Mouse (Mus musculus): ENCODE results near the gene Carhsp1. TPM values are rescaled to one million over a fixed set of nuclear protein-coding genes. Genes with fewer than 3 reads are reported as not detected.

Carhsp1 gene
- 45.8 TPM for polyA plus RNA-seq (2017; shearing (Covaris generic))

DNA sequence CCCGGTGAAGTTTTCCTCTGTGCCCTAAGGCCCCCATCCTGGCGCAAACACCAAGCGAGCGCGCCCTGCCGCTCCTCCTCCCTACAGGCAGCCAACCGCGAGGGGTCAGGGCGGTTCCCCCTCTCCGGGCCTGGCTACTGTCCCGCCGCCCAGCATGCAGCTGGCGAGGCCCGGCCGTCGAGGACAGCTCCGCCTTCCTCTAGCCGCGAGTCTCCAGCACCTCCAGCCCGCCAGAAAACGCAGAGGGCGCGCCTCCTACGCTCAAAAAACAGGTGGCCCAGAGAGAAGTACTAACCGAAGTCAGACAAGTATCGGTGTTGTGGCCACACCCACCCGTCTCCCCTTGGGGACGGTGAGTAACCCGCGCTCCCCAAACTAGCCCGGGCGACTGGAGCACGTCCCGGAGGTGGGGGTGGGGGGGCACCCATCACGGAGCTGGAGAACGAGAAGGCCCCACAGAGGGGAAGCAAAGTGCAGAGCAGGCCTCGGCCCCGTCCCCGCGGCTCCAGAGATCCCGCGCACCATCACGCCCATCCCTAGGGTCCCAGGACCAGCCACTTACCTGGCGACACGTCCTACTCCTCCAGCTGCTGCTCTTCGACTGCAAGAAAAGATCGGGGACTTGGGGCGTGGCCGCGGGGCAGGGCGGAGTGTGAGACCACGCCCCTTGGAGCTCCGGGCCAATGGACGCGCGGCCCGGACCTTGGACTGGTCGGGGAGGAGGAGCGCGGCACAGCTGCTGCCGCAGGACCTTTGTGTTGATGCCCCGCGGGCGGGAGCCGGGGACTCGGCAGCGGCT, at the start of gene Carhsp1:
Gene Carhsp1, minus strand, starts transcription at position 605 of the 799 bp plus-strand sequence.

DNA sequence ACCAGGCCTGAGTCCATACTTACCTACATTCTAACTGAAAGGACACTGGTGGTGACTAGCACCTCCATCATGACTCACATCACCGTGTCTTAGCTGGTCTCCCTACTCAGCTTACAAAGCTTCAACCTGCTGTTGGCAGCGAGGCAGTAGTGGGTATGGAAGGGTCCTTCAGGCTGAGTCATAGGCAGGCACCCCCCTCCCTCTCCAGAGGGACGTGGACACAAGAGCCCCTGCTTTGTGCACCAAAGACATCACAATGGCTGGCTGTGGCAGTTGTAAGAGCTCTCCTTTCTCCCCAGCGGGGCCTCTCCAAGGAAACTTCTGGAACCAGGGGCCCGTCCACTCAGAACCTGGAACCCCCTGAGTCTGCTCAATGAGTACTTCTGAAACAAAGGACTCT, 8.5 kb upstream of the Carhsp1 start, which contains the start of gene Gm5767:
Gene Gm5767, plus strand, starts transcription at position 301 of the 400 bp plus-strand sequence.

GRCm38 (mm10) chr16:8637217-8638051, 34.5 kb downstream of the Carhsp1 start, which contains the start of the genes Pmm2 and Tmem186:
Gene Pmm2 (plus strand): TSS chr16:8637674.
Gene Tmem186 (minus strand): TSS chr16:8637712.

Other genes with a start within 250 kb of the Carhsp1 start
- not detected for gene Tmem114, start 247.0 kb downstream of the Carhsp1 start, polyA plus RNA-seq (2017; shearing (Covaris generic))
- 14.8 TPM for gene Mettl22, start 201.4 kb downstream of the Carhsp1 start, polyA plus RNA-seq (2017; shearing (Covaris generic))
- gene Abat, start 158.7 kb downstream of the Carhsp1 start, polyA plus RNA-seq (2017; shearing (Covaris generic)), result 0.65 TPM
- gene Pmm2, start 34.5 kb downstream of the Carhsp1 start, polyA plus RNA-seq (2017; shearing (Covaris generic)), result 83.3 TPM
- 12.8 TPM for gene Tmem186, start 34.4 kb downstream of the Carhsp1 start, polyA plus RNA-seq (2017; shearing (Covaris generic))
- not detected for gene Gm5767, start 8.6 kb upstream of the Carhsp1 start, polyA plus RNA-seq (2017; shearing (Covaris generic))
- 137 TPM for gene Usp7, start 120.2 kb upstream of the Carhsp1 start, polyA plus RNA-seq (2017; shearing (Covaris generic))
- gene 1810013L24Rik, start 157.9 kb upstream of the Carhsp1 start, polyA plus RNA-seq (2017; shearing (Covaris generic)), result 76.2 TPM